Mouse (Mus musculus): ENCODE results near the gene Zdhhc1.

Zdhhc1 gene

GRCm38 (mm10) chr8:105451903-105452603 is 44.6 kb downstream of the Zdhhc1 start:
- no peak for DNase-seq

- no peak for DNase-seq
Measured at GRCm38 (mm10) chr8:105450977-105451376, 45.7 kb downstream of the Zdhhc1 start.

- no peak for DNase-seq
Measured at GRCm38 (mm10) chr8:105448596-105448995, 48.1 kb downstream of the Zdhhc1 start.

GRCm38 (mm10) chr8:105448188-105448587 is 48.5 kb downstream of the Zdhhc1 start:
- no peak for DNase-seq

GRCm38 (mm10) chr8:105446127-105446552 is 50.6 kb downstream of the Zdhhc1 start:
- DNase-seq, result peak; percentile 21

- DNase-seq, result peak; percentile 6
Measured at GRCm38 (mm10) chr8:105445296-105446126, 51.2 kb downstream of the Zdhhc1 start.

GRCm38 (mm10) chr8:105442661-105443060 is 54.0 kb downstream of the Zdhhc1 start:
- no peak for DNase-seq

GRCm38 (mm10) chr8:105441433-105441832 is 55.3 kb downstream of the Zdhhc1 start:
- peak; percentile 79 for DNase-seq

GRCm38 (mm10) chr8:105438865-105439264 is 57.8 kb downstream of the Zdhhc1 start:
- peak; percentile 66 for DNase-seq

- DNase-seq, result no peak
Measured at GRCm38 (mm10) chr8:105437078-105437748, 59.5 kb downstream of the Zdhhc1 start.

GRCm38 (mm10) chr8:105436218-105436617 is 60.5 kb downstream of the Zdhhc1 start:
- no peak for DNase-seq

- no peak for DNase-seq
Measured at GRCm38 (mm10) chr8:105434136-105434535, 62.6 kb downstream of the Zdhhc1 start.

- peak; percentile 51 for DNase-seq
Measured at GRCm38 (mm10) chr8:105433511-105433910, 63.2 kb downstream of the Zdhhc1 start.

- no peak for DNase-seq
Measured at GRCm38 (mm10) chr8:105433021-105433420, 63.7 kb downstream of the Zdhhc1 start.

- DNase-seq, result no peak
Measured at GRCm38 (mm10) chr8:105431743-105432515, 64.8 kb downstream of the Zdhhc1 start.

- DNase-seq, result no peak
Measured at GRCm38 (mm10) chr8:105426878-105427277, 69.8 kb downstream of the Zdhhc1 start.

Measured in lung, postnatal 10 days (tissue).